Mouse (Mus musculus) ovary, postnatal 14 days (tissue): ENCODE measurements around the gene Olfr157.
"Not testable (repeated sequence)": the region's sequence is repeated elsewhere in the genome, so short reads cannot be mapped to it uniquely, and the experiment has no call there.

ENCODE experiments used
- DNase-seq: peaks from one replicate; pipeline ENCODE4 v3.0.0; 2022; ENCODE audit warnings: low spot score

Olfr157 gene

DNA sequence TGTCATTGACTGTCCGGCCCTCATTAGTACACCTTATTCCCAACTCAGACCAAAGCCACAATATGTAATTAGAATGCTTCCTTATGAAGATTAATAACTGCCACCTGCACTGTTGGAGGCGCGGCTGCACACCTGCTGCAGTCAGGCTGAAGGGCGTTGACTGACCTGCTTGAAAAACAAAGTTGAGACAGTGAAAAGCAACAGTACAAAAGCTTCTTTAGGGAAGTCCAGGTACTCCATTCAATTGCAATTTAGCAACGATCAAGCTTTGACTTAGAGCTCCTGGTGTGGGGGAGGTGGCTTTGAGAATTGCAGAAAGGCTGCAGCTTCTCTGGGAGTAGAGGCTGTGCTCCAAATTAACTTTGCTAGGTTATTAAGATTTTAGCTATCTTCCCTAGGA is 44.2 kb downstream of the Olfr157 start:
- DNase-seq, result not testable (repeated sequence)

DNA sequence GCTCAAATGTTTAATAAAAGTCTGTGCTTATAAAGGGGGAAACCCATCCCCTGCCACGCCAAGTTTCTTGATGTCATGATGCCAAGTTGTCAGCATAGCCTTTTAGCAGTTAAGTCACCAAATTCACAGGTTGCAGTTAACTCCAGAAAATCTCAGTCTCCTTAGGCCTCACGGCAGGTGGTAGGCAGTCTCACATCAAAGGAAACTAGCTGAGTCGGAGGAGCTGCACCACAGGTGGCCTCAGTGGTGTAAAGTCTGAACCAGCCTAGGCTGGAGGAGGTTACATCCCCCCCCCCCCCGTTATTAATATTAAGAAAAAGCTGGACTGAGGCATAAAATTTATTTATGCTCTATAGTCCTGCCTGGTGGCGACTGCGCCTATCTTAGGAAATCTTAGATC is 44.7 kb downstream of the Olfr157 start:
- no peak for DNase-seq
